Mouse (Mus musculus) E14TG2a.4 (cell line): ENCODE results near the gene Scube1.

Experiments used
- CTCF ChIP-seq: conservative IDR thresholded peaks from 2 replicates; pipeline ENCODE4 v1.5.1; 2014; ENCODE audit warnings: low read length
- POU5F1 ChIP-seq: IDR thresholded peaks from 2 replicates; pipeline ENCODE4 v1.6.1; 2014; ENCODE audit warnings: low read length, borderline replicate concordance

GRCm38 (mm10) chr15:83567728-83568127 lies 157.1 kb downstream of the Scube1 start:
- TF ChIP-seq CTCF (no peak), POU5F1 (no peak)
